Mouse (Mus musculus) embryo, embryonic 10 days (tissue): ENCODE measurements around the gene Gtpbp6.
"Not testable (repeated sequence)": the region's sequence is repeated elsewhere in the genome, so short reads cannot be mapped to it uniquely, and the experiment has no call there.

Experiments used
- DNase-seq: peaks from one replicate; pipeline ENCODE4 v3.0.0-alpha.2; 2015; ENCODE audit warnings: low spot score

Gene Gtpbp6

DNA sequence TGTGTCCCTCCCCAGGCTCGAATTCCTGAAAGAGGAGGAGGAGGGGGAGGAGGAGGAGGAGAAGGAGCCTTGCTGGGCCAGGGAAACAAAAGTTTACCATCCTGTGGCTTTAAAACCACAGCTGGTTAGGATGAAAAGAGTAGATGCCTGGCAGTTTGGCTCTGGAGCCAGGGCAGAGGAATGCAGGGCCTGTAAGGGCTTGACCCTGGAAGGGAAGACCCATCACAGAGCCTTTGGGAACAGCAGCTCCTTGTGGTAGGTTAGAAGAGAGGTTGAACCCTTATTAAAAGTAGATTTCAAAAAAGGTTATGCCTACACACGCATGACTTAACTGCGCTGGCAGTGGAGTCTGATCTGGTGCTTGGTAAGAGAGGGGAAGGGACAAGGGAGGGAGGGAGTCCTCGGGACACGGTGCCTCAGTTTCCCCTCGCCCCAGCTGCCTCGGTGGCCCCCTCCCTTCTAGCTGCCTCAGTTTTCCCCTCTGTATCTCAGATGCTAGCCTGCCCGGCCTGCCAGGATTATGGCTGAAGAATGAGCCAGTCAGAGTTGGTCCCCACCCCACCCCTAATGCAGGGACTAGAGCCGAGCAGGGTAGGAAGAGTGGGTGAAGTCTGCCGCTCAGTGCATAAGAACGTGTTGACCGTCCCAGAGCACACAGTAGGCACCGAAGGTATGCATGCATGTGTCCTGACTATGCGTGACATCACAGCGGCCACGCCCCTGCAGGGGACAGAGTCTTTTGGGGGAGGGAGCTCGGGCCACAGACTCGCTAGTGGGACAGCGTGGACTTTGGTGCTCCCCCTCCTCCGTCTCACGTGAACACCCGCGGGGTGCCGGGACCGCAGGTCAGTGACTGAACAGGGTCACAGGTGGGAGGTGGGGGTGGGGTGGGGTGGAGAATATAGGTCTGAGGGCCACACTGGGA lies 8.1 kb downstream of the Gtpbp6 start, which contains the start of gene Plcxd1:
TSS of gene Plcxd1 (plus strand) at position 314 of the 925 bp plus-strand sequence.
- peak; percentile 52 for DNase-seq

DNA sequence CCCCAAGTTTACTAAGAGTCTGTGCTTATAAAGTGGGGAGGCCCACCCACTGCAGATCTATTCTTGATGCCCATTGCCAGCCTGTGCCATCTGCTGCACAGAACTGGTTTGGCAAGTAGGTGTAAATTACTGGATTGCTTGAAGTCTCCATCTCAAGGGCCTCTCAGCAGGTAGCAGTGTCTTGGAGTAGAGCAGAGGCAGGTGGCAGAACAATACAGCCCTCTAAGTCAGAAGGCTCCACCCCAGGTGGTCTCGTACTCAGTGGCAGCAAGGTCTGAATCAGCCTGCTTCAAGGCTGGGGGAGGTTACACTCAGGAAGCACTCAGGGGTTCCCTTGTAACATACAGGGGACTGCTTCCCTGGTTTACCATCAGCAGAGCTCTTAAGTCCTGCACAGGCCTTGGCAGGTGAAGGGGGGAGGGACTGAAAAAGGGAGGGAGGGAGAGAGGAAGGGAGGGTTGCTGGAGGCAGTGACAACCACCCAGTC lies 9.0 kb downstream of the Gtpbp6 start:
- peak; percentile 5 for DNase-seq

DNA sequence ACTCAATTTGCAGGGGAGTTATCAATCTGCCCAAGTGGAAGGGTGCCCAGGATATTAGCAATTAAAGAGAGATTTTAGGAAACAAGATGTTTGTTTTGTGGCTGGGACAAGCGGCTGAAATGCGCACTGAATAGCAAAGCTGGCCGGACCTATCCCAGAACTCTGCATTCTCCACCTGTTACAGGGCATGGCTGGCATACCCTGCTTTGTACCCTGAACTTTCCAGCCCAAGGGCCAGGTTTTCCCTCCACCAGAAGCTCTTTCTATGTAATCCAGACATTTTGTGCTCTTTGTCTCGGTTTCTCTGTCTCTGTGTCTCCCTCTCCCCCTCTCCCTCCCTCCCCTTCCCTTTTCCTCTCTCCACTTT lies 13.2 kb downstream of the Gtpbp6 start:
- DNase-seq: no peak

DNA sequence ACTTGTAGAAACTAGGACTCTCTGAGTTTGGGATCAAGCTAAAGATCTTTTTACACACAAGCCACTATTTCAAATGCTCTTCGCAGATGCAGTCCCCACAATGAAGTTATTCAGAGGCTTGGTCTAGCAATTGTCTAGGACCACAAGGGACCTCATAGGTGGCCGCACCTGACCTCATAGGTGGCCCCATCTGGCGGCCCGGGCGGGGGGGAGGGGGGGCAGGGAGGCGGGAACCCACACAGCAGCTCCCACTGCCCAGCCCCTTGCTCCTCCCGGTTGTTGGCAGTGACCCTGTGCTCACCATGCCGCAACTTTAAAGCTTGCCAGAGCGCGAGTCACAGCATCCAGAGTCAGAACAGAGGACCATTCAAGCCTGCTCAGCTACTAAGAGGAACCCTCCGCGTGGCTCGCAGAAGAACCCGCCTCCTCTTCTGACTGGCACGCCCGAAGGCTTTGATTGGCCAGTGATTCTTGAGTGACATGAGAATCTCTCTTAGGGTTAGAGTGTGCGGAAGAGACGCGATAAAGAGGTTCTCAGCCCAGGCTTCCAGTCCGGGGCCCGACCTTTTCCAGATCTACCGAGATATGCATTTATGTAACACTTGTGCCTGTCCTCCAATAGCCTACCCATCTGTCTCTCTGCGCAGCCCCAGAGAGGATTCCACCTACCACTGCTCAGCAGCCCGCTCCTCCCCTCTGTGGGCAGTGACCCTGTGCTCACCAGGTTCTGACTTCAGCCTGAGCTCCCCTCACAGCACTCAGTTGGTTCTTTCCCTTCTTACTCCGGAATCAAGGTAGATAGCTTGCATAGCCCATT lies 13.8 kb downstream of the Gtpbp6 start, which contains the start of gene Gm35315:
TSS of gene Gm35315 (minus strand) at position 391 of the 817 bp plus-strand sequence.
- DNase-seq: peak; percentile 94

DNA sequence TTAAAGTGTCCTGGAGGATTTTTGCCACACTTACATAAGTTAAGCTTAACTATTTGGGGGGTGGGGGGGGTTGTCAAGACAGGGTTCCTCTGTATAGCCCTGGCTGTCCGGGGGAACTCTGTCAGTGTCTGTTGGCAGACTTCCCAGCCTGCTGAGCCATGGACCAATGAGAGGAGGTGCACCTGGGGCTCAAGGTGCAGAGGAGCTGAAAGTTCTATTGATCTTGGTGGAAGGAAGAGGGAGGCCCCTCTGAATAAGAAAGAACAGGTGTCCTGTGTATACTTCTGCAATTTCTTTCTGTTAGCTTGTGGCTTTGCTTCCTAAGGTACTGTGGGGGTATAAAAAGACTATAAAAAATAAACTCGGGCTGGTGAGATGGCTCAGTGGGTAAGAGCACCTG lies 16.5 kb downstream of the Gtpbp6 start:
- no peak for DNase-seq

DNA sequence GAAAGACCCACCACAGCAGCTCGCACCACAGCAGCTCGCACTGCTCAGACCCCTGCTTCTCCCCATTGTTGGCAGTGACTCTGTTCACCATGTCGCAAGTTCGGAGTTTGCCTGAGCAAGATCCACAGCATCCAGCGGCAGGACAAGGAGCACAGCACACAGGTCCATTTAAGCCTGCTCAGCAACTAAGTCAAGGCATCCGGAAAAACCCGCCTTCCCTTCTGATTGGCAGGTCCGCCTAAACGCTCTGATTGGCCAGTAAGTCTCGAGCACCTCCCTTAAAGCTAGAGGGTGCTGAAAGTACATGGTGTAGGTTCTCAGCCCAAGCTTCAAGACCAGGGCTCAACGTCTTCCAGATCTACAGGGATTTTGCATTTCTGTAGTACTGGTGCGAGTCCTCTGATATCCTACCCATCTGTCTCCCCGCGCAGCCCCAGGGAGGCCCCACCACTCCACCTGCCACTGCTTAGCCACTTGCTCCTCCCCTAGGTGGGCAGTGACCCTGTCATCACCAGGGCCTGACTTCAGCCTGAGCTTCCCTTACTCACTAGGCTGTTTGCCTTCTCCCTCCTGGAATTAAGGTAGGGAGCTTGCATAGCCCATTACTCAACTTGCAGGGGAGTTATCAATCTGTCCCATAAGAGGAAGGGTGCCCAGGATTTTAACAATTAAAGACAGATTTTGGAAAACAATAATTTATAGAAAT lies 21.7 kb downstream of the Gtpbp6 start:
- DNase-seq: peak; percentile 17

DNA sequence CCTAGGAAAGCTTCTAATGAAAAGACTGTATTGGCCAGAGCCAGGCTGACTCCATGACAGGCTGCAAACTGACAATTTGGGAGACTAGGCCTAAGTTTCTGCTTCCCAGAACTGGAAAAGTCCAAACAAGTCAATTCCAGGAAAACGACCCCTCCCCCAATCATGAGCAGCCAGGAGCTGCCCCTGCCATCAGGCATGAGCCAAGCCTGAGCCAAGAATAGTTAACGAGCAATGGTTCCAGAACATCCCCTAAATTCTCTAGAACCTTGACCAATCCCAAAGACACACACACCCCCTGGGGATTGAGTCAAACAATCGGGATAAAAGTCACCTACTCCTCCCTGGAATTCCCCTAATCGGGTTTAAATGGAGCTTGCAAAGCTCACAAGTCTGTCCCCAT lies 25.0 kb downstream of the Gtpbp6 start:
- DNase-seq: no peak

DNA sequence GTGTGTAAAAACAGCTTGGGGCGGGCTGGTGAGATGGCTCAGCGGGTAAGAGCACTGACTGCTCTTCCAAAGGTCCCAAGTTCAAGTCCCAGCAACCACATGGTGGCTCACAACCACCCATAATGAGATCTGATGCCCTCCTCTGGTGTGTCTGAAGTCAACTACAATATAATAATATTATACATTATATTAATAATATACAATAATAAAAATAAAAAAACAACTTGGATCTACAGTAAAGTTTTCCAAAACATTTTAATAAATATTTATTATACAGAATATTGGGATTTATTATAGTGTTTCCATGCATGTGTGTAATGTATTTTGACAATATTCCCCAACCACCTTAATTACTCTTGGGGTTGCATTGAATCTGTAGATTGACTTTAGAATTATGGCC lies 35.6 kb downstream of the Gtpbp6 start, which contains the start of gene Gm17655:
TSS of gene Gm17655 (minus strand) at position 101 of the 400 bp plus-strand sequence.
- not testable (repeated sequence) for DNase-seq

DNA sequence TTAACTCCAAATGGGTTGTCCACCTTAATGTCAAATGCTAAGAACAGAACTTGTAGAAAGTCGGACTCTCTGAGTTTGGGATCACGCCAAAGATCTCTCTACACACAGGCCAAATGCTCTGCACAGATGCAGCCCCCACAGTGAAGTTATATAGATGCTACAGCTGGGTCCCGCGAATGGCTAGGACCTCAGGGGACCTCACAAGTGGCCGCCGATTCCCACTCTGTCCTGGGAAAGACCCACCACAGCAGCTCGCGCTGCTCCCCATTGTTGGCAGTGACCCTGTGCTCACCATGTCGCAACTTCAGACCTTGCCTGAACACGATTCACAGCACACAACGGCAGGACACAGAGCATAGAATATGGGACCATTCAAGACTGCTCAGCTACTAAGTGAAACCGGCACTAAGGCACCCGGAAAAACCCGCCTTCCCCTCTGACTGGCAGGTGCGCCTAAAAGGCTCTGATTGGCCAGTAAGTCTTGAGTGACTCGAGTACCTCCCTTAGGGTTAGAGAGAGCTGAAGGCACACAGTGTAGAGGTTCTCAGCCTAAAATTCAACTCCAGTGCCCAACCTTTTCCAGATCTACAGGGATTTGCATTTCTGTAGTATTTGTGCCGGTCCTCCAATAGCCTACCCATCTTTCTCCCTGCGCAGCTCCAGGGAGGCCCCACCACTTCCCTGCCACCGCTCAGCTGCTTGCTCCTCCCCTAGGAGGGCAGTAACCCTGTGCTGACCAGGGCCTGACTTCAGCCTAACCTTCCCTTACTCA lies 50.2 kb downstream of the Gtpbp6 start:
- DNase-seq: peak; percentile 80
